Mouse (Mus musculus): ENCODE results near the gene Gm8237.
"Not testable (repeated sequence)": the region's sequence is repeated elsewhere in the genome, so short reads cannot be mapped to it uniquely, and the experiment has no call there.

Gm8237 gene

DNA sequence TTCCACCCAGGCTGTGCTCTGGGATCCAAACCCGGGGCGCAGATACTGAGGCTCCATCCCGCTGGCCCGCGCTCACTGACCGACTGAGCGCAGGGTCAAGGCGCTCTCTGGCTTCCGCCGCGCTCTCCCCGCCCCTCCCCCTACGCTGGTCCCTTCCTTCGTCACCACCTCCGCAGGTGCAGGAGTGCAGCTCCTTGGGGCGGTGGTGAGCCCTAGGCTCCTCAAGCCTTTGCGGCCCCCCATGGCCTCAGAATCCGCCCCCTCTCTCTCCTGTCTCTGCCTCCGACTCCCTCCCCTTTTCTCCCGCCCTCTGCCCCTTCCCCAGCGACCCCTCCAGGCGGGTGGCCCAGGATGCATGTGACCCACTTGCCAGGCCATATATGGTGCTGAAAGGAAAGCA lies at the start of gene Gm8237:
TSS of gene Gm8237 (minus strand) at position 142 of the 400 bp plus-strand sequence.
- DNase-seq (ENCODE audit: low spot score): not testable (repeated sequence)

- not testable (repeated sequence) for DNase-seq (ENCODE audit: low spot score)
Measured at GRCm38 (mm10) chr14:5923276-5923675, 43.1 kb upstream of the Gm8237 start.

DNA sequence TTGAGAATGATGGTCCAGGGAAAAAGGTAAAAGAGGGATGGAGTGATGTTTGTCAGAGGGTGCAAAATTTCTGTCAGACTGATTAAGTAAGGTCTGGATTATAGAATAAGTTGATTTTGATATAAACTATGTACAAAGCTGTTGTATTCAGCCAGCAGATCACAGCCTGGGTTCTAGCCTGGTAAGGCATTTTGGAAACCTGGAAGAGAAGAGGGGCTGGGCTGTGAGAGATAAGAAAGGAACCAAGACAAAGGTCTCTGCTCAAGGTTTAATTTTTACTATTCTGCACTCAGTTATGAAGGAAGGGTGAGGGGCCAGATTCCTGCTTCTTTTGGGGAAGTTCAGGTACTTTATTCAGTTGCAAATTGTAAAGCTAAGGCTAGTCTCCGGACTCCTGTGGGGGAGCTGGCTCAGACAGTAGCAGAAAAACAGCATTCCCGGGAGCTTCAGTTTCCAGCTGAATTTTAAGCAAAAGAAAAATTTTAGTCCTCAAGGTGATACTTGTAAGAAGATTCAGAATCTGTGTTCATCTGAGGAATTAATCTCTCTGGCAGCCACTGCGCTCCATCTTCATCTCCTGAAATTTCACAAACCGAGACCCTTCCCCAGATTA lies 38.3 kb upstream of the Gm8237 start:
- not testable (repeated sequence) for DNase-seq (ENCODE audit: low spot score)

DNA sequence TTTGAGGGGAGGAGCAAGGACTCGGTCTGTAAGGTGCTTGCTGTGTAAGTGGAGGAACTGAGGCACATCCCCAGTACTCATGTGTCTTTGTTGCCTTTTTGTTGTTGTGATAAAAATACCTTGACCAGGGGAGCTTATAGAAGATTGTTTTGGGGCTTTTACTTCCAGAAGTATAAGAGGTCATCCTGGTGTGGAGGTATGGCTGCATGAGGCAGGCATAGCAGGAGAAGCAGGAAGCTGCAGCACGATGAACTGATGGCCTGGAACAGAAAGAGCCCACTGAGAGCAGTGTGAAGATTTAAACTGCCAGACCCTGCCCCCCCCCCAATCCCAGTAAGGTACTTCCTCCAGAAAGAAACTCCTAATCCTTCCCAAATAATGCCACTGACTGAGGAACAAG lies 33.5 kb upstream of the Gm8237 start:
- DNase-seq (ENCODE audit: low spot score): not testable (repeated sequence)

- DNase-seq (ENCODE audit: low spot score): not testable (repeated sequence)
Measured at GRCm38 (mm10) chr14:5879791-5880190, 391 bp downstream of the Gm8237 start.

DNA sequence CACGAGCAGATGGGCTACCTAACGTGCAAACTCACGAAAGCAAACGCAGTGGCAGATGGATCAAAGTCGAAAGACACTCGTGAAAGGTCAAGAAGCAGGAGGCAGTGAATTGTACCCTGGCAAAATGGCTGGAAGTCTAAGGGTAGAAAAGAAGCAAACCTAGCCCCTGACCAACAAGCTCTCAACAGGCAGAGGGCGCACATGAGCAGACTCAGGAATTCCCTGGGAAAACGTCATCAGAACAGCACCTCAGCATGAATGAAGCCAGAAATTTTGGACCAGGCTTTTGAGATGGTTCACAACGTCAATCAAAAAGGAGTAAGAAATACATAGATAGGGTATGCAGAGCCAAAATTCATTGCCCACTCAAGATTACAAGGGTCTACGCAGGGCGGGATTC lies 1.0 kb downstream of the Gm8237 start:
- not testable (repeated sequence) for DNase-seq (ENCODE audit: low spot score)

- not testable (repeated sequence) for DNase-seq (ENCODE audit: low spot score)
Measured at GRCm38 (mm10) chr14:5855911-5856310, 24.3 kb downstream of the Gm8237 start.

GRCm38 (mm10) chr14:5830229-5830628 lies 50.0 kb downstream of the Gm8237 start, which contains the start of gene Gm3424:
Gene Gm3424 (minus strand): TSS chr14:5830329.
- DNase-seq (ENCODE audit: low spot score): not testable (repeated sequence)

DNA sequence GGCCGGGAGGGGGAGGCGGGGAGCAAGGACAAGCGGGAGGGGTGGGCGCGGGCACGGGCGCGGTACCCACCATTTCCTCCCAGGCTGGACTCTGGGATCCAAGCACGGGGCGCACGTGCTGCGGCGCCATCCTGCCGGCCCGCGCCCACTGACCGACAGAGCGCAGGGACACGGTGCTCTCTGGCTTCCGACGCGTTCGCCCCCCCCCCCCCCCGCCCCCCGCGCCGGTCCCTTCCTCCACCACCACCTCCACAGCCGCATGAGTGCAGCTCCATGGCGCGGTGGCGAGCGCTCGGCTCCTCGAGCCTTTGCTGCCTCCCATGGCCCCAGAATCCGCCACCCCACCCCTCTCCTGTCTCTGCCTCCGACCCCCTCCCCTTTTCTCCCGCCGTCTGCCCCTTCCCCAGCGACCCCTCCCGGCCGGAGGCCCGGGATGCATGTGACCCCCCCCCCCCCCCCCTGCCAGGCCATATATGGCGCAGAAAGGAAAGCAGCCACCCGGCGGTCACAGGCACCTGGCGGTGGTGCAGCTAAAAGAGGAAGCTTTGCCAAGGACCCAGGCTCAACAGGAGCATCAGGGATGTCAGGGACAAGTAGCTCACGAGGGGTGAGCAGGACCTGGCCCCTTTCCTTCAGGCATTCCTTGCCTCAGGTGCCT lies 67.4 kb downstream of the Gm8237 start:
- not testable (repeated sequence) for DNase-seq (ENCODE audit: low spot score)

Measured in T-cell, adult 2 months (primary cell).